Mouse (Mus musculus): Measurements from ENCODE around the gene Tln1.
A peak's percentile ranks its signal among the peaks of the same experiment; 100 is the strongest.
"Not testable (repeated sequence)": the region's sequence is repeated elsewhere in the genome, so short reads cannot be mapped to it uniquely, and the experiment has no call there.

Gene Tln1

DNA sequence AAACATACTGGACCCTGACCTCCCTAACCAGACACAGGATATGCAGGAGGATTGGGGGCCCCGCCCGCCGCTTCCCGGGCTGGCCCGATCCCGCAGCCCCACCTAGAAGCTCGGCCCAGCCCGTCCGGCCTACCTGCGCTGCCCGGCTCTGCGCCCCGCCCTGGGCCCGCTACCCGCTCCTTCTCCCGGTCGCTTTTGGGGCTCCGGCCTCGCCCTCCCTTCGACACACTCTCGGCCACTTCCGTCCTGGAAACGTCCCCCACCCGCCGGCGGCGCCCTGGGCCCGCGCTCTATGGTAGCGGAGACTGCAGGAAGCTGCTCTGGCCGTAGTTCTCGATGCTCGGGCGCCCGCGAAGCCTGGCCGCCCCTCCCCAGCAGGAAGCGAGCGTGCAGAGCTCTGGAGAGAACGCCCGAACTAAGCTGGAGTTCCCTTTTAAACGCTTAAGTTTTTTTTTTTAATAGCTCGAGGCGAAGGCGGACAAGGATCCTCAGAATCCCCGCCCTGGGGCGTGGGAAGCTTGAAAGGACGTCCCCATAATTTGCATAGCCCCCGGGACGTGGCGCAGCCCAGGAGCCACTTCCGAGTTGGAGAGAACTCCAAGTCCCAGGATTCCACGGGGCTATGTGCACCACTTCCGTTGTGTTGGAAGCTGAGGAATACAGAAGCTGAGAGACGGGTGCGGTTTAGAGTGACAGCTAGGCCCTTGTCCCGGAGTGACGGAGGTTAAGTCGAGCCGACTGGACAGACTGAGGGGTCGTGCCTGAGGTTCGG, at the start of gene Tln1, which contains the start of gene Creb3:
TSS of gene Tln1 (minus strand) at position 695 of the 772 bp plus-strand sequence.
TSS of gene Creb3 (plus strand) at position 336 of the 772 bp plus-strand sequence.
- DNase-seq, result peak; percentile 91

DNA sequence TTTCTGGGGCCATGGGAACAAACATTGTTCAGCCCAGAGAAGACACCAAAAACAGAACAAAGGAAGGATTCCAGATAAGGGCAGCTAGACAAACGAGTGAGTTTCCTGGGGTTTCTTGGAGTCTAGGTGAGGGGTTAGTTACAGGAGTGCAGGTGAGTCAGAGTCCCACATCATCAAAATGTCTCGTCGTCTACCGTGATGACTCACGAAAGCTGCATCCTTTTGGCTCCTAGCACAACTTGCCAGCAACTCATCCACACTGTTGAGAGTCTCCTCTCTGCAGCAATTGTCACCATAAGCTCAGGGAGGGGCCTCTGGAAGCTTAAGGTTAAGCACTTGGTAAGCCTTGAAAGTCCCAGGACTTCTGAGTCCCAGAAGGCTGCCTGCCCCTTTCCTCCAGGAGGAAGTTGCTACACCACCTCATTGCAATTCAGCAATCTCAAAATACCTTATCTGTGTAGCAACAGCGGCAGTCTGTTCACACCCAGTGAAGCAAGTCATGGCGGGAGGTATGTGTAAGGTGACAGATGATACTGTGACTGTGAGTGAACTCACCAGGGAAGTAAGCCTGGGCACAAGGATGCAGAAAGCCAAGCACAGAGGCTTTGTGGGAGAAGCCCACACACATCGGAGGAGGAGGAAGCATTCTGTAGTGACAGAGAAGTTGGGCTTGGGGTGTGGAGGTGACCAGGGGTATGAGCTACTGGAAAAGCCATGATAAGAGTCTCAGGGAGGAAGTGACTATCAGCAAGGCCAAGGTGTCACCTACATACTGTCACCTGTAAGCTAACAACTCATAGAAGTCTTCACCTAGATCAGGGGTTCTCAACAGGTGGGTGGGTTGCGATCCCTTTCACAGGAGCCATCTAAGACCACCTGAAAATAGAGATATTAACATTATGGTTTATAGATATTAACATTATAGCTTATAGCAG, 42.5 kb upstream of the Tln1 start:
- DNase-seq, result no peak

DNA sequence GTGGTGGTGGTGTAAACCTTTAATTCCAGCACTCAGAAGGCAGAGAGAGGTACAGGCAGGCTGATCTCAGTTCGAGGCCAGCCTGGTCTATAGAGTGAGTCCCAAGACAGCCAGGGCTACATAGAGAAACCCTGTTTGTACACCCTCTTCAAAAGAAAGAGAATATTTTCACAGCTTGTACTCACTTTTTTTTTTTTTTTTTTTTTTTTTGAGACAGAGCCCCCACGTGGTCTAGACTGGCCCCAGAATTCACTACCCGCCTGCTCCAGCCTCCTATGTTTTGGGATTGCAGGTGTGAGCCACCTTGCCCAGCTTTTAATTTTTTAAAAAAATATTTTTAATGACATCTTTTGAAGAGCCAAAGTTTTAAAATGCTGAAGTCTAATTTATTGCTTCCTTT, 41.6 kb upstream of the Tln1 start:
- no peak for DNase-seq

DNA sequence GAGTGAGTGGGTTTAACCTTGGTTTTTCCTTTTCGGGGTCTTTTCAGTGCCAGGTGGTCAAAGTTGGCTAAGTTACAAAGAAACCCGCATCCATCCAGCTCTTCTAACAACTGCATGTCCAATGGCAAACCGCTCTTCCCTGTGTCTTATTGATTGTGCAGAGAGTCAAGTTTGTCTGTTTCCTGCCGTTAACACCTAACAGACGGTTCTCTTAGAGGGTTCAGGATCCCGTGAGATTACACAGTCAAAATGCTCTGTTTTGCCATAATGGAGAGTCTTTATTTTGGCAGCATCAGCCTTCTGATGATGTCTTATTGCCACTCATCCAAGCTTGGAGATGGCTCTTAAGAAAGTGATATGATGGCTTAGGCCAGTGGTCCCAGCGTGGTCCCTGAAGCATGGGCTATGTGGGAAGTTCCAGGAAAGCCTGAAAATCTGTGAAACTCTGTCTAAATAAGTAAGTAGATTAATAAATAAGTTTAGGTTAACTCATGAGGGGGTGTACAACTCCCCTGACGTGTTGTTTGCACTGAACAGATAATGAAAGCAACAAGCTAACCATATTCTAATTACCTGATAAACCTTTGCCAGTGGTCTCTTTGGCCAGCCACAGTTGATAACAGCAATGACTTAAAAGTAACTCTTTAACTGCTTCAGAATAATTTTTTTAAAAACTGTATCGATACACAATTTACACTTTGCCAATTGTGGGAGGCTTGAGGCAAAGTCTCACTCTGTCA, 37.9 kb upstream of the Tln1 start:
- DNase-seq, result no peak

DNA sequence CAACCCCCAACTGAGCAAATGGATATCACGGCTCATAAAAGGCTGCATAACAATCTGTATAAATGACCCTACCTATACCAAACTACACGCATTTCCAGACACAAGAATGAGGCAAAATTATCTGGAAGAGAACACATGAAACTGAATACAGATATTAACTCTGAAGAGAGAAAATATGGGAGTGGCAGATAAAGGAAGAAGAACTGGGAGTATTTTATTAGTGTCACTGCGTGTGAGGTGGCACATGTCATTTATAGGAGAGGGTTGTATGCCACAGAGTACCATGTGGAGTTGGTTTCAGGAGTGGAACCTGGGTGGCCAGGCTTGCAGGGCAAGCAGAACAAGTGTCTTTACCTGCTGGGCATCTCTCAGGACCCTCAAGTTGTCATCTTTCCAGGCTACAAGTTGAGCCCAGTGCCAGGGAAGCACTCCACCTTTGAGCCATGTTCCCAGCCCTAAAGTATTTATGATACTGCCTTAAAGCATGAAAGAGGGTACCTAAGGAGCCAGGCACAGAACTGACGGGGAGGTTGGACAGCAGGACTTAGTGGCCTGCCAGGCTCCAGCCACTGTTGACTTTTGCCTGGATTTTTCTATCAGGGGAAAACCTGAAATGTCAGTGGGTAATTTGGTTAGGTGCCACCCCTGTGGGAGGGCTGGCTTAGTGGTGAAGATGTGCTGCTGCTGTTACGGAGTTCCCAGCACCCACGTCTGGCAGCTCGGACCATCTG, 36.3 kb upstream of the Tln1 start:
- no peak for DNase-seq

DNA sequence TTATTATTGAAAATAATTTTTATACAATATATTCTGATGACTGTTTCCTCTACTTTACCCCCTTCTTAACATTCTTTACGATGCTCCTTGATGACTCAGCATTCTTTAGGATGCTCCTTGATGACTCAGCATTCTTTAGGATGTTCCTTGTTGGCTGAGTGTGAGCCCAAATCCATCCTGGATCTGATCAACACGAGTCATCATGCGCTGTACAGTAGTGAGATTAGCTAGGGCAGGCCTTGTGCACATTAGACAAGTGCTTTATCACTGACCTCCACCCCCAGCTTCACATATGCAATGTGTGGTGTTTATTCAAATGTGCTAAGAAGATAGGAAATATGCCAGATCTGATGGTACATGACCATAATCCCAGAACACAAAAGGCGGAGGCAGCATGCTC, 35.7 kb upstream of the Tln1 start:
- DNase-seq, result no peak

DNA sequence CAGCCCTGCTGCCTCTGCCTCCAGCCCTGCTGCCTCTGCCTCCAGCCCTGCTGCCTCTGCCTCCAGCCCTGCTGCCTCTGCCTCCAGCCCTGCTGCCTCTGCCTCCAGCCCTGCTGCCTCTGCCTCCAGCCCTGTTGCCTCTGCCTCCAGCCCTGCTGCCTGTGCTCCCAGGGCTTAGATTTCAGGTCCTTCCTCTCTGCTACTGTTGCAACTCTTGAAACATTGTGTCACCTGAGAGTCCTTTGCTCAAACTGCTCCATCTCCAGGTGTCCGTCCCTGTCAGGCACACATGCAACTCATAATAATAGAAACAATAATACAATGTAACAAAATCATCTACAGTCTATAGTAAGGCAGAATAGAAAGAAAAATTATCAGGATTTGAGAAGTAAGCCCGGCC, 34.1 kb upstream of the Tln1 start:
- DNase-seq, result not testable (repeated sequence)

DNA sequence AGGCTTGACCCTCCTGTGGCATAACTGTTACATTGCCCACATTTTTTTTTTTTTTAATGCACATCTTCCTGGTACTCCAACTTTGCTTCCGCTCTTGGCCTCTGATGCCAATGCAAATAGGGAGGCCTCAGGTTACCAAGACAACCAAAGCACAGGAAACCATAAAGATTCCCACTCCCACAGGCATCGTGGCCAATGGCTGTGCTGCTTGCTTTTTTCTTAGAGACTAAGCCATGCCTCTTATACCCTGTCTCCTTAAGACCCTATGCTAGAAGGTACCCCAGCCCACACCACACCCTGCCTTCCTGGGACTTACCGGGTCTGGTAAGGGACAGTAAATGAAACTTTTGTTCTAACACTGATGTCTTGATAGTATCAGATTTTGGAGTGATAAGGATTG, 31.0 kb upstream of the Tln1 start:
- DNase-seq, result no peak

DNA sequence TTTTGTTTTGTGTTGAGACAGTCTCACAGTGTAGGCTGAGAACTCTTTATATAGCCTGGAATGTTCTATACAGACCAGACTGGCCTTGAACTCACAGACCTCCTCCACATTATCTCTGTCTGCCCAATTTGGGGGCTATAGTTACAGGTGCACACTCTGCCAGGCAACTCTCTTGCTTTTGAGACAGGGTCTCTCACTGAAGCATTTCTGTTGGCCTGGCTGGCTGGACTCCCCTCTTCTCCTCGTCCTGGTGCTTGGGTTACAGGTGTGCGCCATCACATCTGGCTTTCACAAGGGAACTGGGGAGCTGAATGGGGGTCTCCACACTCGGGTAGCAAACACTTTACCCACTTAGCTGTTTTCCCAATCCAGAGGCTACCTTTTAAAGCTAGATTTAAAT, 29.5 kb upstream of the Tln1 start:
- no peak for DNase-seq

DNA sequence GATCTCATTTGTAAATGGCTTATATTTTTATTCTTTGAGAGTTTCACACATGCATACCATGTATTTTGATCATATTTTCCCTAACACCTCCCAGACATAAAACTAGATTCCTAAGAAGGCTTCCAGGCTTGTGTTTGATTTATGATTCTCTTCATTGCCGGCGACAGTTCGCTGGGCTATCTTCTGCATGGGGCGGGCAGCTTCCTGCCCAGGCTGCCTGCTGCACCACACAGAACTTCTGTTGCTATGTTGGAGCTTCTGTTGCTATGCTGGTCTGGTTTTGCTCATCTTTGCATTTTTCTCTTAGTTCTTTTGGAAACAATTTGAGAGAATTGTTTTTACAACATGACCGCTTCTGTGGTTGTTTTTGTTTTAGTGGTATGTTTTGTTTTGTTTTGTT, 29.1 kb upstream of the Tln1 start:
- DNase-seq, result no peak

DNA sequence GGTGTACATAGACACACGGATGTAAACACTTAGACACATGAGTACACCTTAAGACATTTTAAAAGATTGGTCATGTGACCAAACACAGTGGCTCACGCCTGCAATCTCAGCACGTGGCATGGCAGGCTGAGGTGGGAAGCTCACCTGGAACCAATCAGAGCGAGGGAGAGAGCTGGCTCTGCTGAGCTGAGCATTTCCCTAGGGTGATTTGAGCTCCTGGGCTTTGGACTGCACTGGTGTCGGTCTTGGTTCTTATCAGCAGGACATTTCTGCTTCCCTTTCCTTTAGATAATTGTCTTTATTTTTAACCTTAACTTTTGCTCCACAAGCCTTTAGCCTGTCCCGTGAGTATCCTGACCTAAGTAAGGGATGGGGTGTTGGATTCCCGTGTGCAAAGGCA, 25.2 kb upstream of the Tln1 start:
- DNase-seq, result no peak

DNA sequence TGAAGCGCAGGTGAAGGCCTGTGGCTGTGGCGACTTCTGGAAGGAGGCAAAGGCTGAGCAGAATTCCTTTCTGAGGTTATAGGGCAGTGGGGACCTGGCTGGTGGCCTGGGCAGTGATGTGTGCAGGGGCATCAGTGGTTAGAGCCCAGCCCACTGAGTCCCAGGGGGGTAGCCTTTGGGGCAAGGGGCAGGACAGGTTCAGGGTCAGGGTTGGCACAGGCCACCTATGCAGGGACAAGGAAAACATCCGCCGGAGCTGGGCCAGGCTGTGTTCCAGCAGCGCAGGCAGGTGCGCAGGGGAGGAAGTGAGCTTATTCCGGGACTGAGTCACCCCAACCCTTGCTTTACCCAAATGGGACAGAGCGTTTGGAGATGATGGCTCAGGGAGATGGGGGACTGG, 23.9 kb upstream of the Tln1 start:
- no peak for DNase-seq

DNA sequence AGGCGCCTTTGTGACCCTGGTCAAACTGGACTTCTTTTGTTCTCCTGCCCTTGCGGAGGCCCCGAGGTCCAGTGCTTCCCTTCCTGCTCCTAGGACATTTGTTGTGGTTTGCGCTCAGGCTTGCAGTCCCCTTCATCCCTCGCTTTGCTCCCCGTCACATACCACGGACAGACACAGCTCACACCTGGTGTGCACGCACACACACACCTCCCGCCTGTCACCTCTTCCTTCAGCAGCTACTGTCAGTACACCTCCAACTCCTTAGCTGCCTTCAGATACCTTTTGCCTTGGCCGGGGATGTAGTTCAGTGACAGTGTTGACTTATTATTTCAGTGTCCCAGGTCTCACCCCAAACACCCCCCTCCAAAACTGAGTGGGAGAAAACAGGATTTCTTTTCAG, 23.2 kb upstream of the Tln1 start:
- DNase-seq, result no peak

DNA sequence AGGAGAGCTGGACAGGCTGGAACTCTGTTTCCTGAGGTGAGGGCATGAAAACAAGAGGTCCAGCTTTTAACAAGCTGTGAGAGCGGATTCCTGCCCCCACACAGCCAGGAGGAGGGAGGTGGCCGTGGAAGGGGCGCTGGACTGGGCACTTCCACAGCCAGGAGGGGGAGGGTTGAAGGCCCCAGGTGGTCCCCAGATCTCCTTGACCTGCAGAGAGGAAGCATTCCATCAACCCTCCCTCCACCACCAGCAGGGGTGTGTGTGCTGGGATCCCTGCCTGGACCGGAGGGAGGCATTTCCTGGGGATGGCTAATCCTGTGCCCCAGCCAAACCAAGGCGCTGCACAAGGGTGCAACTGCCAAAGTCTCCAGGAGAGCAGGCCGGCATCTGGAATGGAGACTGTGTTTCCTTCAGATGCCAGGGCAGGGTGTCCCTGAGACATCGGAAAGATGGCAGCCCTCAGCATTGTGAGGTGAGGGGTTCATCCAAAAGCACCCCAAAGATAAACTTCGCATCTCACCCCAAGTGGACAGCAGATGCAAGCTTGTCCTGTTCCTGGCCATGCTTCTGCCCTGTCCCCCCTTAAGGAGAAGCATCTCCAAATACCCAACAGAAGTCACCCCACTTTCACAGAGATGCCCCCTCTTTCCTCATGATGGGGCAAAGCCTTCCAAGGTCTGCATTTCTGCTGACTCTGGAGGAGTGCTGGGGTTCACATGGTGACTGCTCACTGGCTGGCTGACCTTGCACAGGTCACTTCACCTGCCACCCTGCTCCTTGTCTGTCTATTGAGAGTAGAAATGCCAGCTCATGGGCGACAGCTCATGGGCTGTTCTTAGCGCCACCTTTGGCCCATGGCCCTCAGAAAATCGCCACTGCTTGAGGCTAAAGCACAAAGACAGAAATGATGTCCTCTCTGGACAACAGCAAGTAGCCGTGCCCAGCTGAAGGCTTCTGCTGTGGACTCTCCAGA, 22.2 kb upstream of the Tln1 start, which contains the start of gene Msmp:
TSS of gene Msmp (minus strand) at position 51 of the 973 bp plus-strand sequence.
- DNase-seq, result no peak

DNA sequence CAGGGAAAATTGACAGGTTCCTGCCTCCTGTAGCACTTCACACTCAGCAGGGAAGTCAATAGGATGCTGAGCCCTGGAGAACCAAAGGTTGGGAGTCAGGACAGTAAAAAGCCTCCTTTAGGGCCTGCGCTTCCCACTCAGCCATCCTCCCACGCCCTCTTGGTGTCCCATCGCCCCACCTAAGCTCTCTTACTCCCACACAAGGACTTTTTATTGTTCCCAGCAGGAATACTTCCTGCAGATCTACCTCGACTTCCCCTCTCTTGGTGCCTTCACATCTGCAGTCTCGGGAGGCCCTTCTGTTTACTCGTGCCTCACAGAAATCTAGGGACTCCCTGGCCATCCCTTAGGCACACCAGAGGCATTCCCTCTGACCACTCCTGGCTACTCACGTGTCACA, 20.9 kb upstream of the Tln1 start:
- DNase-seq, result no peak

DNA sequence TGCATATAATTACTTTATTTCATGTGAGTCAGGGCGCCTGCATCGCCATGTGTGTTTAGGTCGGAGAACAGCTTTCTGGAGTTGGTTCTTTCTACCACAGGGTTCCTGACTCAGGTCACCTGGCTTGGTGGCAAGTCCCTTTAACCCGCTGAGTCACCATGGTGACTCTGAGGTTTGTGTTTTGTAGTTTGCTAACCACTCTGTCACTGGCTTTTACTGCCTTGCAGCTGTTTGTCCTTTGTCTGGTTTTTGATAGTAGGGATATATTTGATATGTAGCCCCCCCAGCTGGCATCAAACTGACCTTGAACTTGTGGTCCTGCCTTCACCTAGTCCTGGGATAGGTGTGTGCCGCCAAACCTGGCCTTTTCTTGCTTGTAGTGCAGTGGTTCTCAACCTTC, 19.8 kb upstream of the Tln1 start:
- no peak for DNase-seq

DNA sequence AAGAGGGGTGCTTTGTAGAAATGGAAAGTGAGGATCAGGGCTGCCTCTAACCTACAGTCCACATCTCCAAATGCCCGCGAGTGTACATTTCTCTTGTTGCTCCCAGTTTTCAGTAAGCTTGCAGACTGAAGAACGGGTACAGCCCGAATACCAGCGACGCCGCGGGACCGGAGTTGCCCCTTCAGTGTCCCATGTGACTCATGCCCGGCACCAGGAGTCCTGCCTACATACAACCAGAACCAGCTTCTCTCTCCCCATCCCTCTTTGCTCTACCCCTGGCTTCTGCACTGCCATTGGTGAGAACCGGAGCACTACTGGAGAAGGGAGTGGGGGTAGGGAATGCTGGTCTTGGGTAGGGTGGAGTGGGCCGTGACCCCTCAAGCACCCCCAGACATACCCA, 18.9 kb upstream of the Tln1 start:
- DNase-seq, result no peak

DNA sequence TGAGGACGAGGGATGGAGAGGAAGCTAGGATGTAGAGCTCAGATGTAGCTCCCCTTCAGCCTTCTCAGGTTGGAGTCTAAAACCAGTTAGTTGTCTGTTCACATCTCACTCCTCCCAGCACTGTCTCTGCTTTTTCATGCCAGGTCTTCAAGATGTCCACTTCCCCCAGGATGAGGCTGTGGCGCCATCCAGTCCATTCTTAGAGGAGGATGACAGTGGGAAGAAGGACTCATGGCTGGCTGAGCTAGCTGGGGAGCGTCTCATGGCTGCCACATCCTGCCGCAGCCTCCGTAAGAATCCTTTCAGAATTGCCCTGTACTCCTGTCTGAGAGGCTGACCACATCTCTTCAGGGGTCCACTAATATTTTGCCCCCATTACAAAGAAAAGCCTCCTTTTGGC, 18.2 kb upstream of the Tln1 start:
- no peak for DNase-seq

DNA sequence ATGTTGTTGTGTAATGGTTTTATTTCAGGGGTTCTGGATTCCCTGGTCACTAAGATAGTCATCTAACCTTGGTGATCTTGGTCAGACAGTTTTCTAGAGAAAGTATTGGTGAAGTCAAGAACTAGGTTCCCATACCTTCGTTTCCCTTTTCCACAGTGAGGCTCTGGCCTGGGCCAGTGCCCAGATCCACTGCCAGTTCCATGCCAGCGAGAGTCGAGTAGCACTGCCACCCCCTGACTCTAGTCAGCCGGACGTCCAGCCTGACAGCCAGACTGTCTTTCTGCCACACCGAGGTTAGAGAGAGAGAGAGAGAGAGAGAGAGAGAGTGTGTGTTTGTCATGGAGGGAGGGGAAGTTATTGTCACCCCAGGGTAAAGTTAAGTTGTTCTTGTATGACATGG, 17.2 kb upstream of the Tln1 start:
- DNase-seq, result no peak

DNA sequence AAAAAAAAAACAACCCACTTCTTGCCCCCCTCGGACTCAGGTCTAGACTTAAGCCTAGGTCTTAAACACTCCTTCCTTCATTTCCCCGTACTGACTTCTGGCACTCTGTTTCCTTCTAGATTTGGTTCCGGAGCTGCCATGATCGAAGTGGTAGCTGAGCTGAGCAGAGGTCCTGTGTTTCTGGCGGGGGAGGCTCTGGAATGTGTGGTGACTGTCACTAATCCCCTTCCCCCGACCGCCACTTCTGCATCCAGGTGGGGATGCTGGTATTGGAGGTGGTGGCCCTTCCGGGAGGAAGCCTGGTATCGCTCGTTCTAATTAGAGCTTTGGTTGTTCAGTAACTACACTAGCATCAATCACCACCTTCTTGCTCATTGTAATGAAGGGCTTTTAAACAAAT, 16.8 kb upstream of the Tln1 start:
- DNase-seq, result no peak
